Mouse (Mus musculus) intestine, embryonic 14.5 days (tissue): ENCODE data around the gene Nfu1. TPM values are rescaled to one million over a fixed set of nuclear protein-coding genes. Genes with fewer than 3 reads are reported as not detected.

ENCODE experiments used
- ATAC-seq: fragments of 200-750 bp; cut with Nextera tagmentation; replicated peaks from 2 replicates; pipeline ENCODE4 v1.8.0; 2017; ENCODE audit warnings: low read depth, moderate number of reproducible peaks, moderate TSS enrichment, moderate library complexity; ENCODE audit not compliant: low FRiP score, low TSS enrichment
- DNase-seq: peaks from one replicate; pipeline ENCODE4 v3.0.0-alpha.2; 2018; ENCODE audit warnings: low spot score
- H3K27ac ChIP-seq: fragments of 300-500 bp; sonication (generic); 2 replicates; pipeline ENCODE4 v1.5.1; 2014; ENCODE audit warnings: low read depth, mild to moderate bottlenecking, control low read depth
- H3K27me3 ChIP-seq: fragments of 300-500 bp; sonication (generic); replicated peaks from 2 replicates; pipeline ENCODE4 v1.6.1; 2014; ENCODE audit warnings: low read length, control low read depth; ENCODE audit not compliant: control insufficient read depth, insufficient read depth
- H3K36me3 ChIP-seq: fragments of 300-500 bp; sonication (generic); 2 replicates; pipeline ENCODE4 v1.6.1; 2014; ENCODE audit warnings: low read length, control low read depth; ENCODE audit not compliant: control insufficient read depth, insufficient read depth
- H3K4me1 ChIP-seq: fragments of 300-500 bp; sonication (generic); replicated peaks from 2 replicates; pipeline ENCODE4 v1.6.1; 2014; ENCODE audit warnings: low read length, control low read depth, mixed read lengths; ENCODE audit not compliant: control insufficient read depth, insufficient read depth
- H3K4me2 ChIP-seq: fragments of 300-500 bp; sonication (generic); 2 replicates; pipeline ENCODE4 v1.6.1; 2014; ENCODE audit warnings: low read length
- H3K4me3 ChIP-seq: fragments of 300-500 bp; sonication (generic); 2 replicates; pipeline ENCODE4 v1.5.1; 2014; ENCODE audit warnings: low read depth, low read length, control low read depth, mixed read lengths
- H3K9ac ChIP-seq: fragments of 300-500 bp; sonication (generic); 2 replicates; pipeline ENCODE4 v1.6.1; 2014; ENCODE audit warnings: mild to moderate bottlenecking, low read length
- H3K9me3 ChIP-seq: fragments of 300-500 bp; sonication (generic); 2 replicates; pipeline ENCODE4 v1.6.1; 2016; ENCODE audit warnings: low read length, control low read depth; ENCODE audit not compliant: control insufficient read depth
- WGBS: fragments of 180-500 bp; shearing (Covaris S2); extraction: QIAGEN DNeasy Blood & Tissue Kit; methylation state at CpG from one replicate; pipeline ENCODE4 v1.1.7; 2014; 5-methylcytosine and 5-hydroxymethylcytosine counted together
- polyA plus RNA-seq: library from polyadenylated mRNA; unstranded; fragments of >200 nt; fragmentation: Nextera tagmentation; extraction: Ambion mirVana; gene quantifications from 2 replicates; pipeline ENCODE4 v1.2.1, GENCODE M21; 2014

The Nfu1 gene
- polyA plus RNA-seq, 1 experiment from 2014 or later, result 94.3 TPM

GRCm38 (mm10) chr6:87034395-87034794, 25.4 kb downstream of the Nfu1 start:
- H3K4me2 ChIP-seq, result no peak overlapping the region
- H3K27ac ChIP-seq, result no peak overlapping the region
- no peaks in the 10 kb centered on the region for H3K4me1 ChIP-seq
- ATAC-seq (no peak), DNase-seq (no peak)
- peaks cover 3% of the 10 kb centered on the region; the same call in 1 of the 2 replicates for H3K36me3 ChIP-seq
- 72% methylated on average over 3 of the region's 3 CpGs for WGBS
- no peak overlapping the region for H3K4me3 ChIP-seq
- H3K27me3 ChIP-seq, result no peaks in the 10 kb centered on the region
- no peaks in the 10 kb centered on the region for H3K9me3 ChIP-seq
- H3K9ac ChIP-seq, result no peak overlapping the region

DNA sequence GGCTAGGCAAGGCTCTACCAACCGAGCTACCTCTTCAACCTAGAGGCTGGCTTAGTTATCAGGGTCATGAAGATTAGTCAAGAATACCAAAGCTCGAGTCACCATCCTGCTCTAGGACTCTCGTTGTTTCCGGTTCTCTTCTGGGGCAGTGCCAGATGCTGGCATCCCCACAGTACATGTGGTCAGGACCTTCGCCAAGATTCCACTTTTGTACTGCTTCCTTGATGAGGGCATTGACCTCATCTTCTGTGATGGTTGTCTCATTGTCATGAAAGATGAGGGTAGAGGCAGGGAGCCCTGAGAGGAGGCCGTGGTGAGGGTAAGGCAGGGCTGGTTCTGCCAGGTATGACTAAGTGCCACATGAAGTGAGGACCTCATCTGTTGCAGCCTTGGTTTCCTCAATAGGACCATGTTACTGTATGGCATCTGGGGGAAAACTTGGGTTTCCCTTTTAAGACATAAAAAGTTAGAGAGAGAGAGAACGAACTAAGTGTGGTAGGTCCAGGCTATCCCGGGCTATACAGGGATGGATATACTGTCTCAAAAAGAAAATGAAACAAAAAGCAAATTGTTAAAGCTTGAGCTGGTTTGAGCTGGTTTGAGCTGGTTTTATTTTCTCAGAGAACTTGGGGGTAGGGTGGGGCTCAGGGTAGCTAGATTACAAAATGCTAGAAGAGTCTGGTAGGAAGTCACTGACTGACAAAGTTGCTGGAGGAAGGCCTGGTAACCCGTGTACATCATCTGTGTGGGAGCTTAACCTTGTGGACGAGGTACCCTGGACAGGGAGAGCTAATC, 29.0 kb downstream of the Nfu1 start:
- H3K4me1 ChIP-seq, result no peaks in the 10 kb centered on the region
- H3K9me3 ChIP-seq, result no peaks in the 10 kb centered on the region
- H3K27me3 ChIP-seq, result no peaks in the 10 kb centered on the region
- no peak overlapping the region for H3K4me3 ChIP-seq
- no peak overlapping the region for H3K4me2 ChIP-seq
- no peaks in the 10 kb centered on the region for H3K36me3 ChIP-seq
- H3K27ac ChIP-seq, result no peak overlapping the region
- WGBS, result 86% methylated on average over 10 of the region's 10 CpGs
- no peak overlapping the region for H3K9ac ChIP-seq
- DNase-seq (no peak), ATAC-seq (no peak)

DNA sequence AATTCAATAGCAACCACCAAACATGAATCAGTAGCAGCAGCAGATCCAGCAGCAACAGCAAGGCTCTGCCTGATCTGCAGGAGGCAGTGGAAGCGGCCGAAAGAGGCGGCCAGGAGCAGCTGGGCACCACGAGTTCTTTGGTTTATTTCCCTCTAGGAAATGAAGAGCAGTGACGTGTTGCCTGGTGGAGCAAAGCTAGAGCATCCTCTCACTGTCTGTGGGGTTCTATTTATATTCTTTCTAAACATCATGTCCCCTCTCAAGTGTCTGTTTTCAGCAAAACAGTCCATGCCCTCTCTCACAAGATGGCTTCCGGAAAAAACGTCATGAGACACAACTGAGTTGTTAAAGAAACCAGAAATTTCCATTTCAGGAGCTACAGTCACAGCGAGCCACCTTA, 30.1 kb downstream of the Nfu1 start:
- no peak overlapping the region for H3K4me2 ChIP-seq
- WGBS, result 56% methylated on average over 8 of the region's 8 CpGs
- H3K27me3 ChIP-seq, result no peaks in the 10 kb centered on the region
- peaks cover 8% of the 10 kb centered on the region for H3K4me1 ChIP-seq
- no peak overlapping the region for H3K4me3 ChIP-seq
- H3K36me3 ChIP-seq, result no peaks in the 10 kb centered on the region
- no peak for DNase-seq
- H3K27ac ChIP-seq, result no peak overlapping the region
- no peaks in the 10 kb centered on the region for H3K9me3 ChIP-seq
- H3K9ac ChIP-seq, result no peak overlapping the region
- ATAC-seq, result no peak

DNA sequence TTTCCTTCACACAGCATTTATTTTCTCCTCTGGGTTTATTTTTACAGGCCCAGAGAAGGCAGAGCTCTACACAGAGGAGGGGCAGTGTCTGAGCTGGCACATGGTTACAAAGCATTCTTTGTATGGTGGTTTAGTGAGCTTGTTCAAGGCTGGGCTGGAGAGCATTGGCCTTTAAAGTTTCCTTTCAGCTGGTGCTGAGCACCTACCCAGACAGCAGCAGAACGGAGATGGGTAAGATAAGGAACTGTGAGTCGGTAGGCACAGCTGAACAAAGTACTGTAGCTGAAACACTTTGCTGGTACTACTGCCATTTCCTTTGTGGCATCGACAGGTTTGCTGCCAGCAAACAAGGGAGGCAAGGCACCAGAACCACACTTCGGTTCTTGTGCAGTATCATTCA, 31.9 kb downstream of the Nfu1 start:
- H3K27me3 ChIP-seq, result no peaks in the 10 kb centered on the region
- no peak overlapping the region for H3K4me3 ChIP-seq
- peaks cover 16% of the 10 kb centered on the region for H3K4me1 ChIP-seq
- H3K9ac ChIP-seq, result no peak overlapping the region
- 83% methylated on average over 4 of the region's 4 CpGs for WGBS
- ATAC-seq, result no peak
- no peak for DNase-seq
- no peaks in the 10 kb centered on the region for H3K36me3 ChIP-seq
- no peak overlapping the region for H3K4me2 ChIP-seq
- no peaks in the 10 kb centered on the region for H3K9me3 ChIP-seq
- peak overlapping the region; percentile 97; the same call in 1 of the 2 replicates for H3K27ac ChIP-seq

DNA sequence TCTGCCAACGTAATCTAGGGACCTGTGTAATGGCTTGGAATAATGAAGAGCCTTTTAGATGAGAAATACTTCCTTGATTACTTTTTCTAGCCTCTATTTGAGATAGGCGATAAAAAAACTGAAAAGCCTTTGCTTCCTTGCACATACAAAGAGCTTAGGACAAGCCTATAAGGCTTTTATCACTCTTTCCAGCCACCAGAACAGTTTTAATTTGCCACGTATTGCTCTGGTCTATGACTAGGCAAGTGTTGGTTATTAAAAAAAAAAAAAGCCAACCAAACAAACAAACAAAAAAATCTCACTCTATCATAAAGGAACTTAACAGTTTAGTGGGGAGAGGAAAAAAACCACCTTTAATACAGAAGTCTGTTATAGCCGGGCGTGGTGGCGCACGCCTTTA, 32.4 kb downstream of the Nfu1 start:
- H3K4me2 ChIP-seq, result peak overlapping the region; percentile 68
- H3K4me3 ChIP-seq, result no peak overlapping the region
- no peak for ATAC-seq
- peaks cover 16% of the 10 kb centered on the region for H3K4me1 ChIP-seq
- no peaks in the 10 kb centered on the region for H3K9me3 ChIP-seq
- DNase-seq, result no peak
- H3K27me3 ChIP-seq, result no peaks in the 10 kb centered on the region
- WGBS, result 89% methylated on average over 7 of the region's 7 CpGs
- no peaks in the 10 kb centered on the region for H3K36me3 ChIP-seq
- peak overlapping the region; percentile 97 for H3K27ac ChIP-seq
- H3K9ac ChIP-seq, result no peak overlapping the region

- peaks cover 16% of the 10 kb centered on the region for H3K4me1 ChIP-seq
- H3K36me3 ChIP-seq, result no peaks in the 10 kb centered on the region
- peak overlapping the region; percentile 68 for H3K4me2 ChIP-seq
- ATAC-seq (peak; percentile 15; the same call in 1 of the 2 replicates), DNase-seq (no peak)
- no peaks in the 10 kb centered on the region for H3K9me3 ChIP-seq
- H3K27ac ChIP-seq, result peak overlapping the region; percentile 97
- H3K4me3 ChIP-seq, result peak overlapping the region; percentile 90
- H3K27me3 ChIP-seq, result no peaks in the 10 kb centered on the region
- H3K9ac ChIP-seq, result peak overlapping the region; percentile 86
- WGBS, result 0% methylated on average over 11 of the region's 11 CpGs
These were observed 32.9 kb downstream of the Nfu1 start for GRCm38 (mm10) chr6:87042004-87042336.

DNA sequence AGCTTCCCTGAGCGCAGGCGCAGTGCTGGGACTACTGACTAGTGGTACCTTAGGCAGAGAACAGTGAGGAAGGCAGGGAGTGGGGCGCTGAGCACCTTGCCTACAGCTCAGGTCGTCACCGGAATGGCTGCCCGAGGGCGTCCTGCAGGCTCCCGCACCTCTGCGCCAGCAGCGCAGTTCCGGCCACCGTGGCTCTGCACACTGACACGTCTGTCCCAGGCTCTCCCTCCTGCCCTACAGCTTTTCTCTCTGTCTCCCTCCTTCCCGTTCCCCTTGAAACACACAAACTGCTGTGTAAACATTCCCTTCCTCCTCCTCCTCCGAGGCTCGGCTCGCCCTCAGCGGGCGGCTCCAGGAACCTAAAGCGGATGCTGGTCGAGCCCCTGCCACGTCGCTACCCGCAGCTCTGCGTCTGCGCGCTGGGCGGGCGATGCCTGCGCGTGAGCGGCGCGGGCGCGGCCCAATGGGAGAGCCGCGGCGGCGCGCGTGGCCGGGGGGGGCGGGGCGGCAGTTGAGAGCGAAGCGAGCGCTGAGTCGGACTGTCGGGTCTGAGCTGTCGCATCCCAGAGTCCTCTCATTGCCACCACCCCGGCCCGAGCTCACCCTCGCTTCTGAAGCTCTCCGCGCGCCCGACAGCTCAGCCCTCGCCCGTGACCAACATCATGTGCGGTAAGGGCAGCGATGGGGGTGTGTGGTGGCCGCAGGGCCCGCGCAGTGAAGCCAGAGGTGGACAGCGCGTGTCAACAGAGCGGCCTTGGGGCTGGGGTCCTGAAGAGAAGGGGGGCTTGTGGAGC, 33.5 kb downstream of the Nfu1 start, which contains the start of gene Gfpt1:
Gene Gfpt1 (plus strand): TSS at position 510 of the 794 bp plus-strand sequence.
- ATAC-seq, result peak; percentile 95
- Histone ChIP-seq H3K9ac (peak within 1 kb of the TSS; percentile 86), H3K4me3 (peak within 1 kb of the TSS; percentile 90), H3K36me3 (peaks cover 3% of the 10 kb centered on the region; the same call in 1 of the 2 replicates), H3K4me1 (peaks cover 16% of the 10 kb centered on the region), H3K27me3 (no peaks in the 10 kb centered on the region), H3K27ac (peak within 1 kb of the TSS; percentile 97), H3K9me3 (no peaks in the 10 kb centered on the region), H3K4me2 (peak within 1 kb of the TSS; percentile 71)
- peak; percentile 93 for DNase-seq
- under 1% methylated on average over 66 of the region's 68 CpGs for WGBS

- Histone ChIP-seq H3K36me3 (peaks cover 9% of the 10 kb centered on the region), H3K9ac (peak overlapping the region; percentile 86), H3K27me3 (no peaks in the 10 kb centered on the region), H3K4me2 (peak overlapping the region; percentile 71), H3K4me3 (peak overlapping the region; percentile 90), H3K4me1 (peaks cover 16% of the 10 kb centered on the region), H3K27ac (peak overlapping the region; percentile 97), H3K9me3 (no peaks in the 10 kb centered on the region)
- DNase-seq (peak; percentile 64), ATAC-seq (peak; percentile 9)
- 1% methylated on average over 9 of the region's 9 CpGs for WGBS
These were observed 34.1 kb downstream of the Nfu1 start for GRCm38 (mm10) chr6:87043131-87043516.
